Mouse (Mus musculus) heart, embryonic 16.5 days (tissue): Measurements from ENCODE around the gene Bbc3. TPM values are rescaled to one million over a fixed set of nuclear protein-coding genes. Genes with fewer than 3 reads are reported as not detected.

Experiments used
- ATAC-seq: fragments of 200-750 bp; cut with Nextera tagmentation; replicated peaks from 2 replicates; pipeline ENCODE4 v1.8.0; 2017; ENCODE audit warnings: moderate number of reproducible peaks; ENCODE audit not compliant: insufficient read depth, low FRiP score; ENCODE audit errors: extremely low read depth
- H3K27ac ChIP-seq: fragments of 300-500 bp; sonication (generic); 2 replicates; pipeline ENCODE4 v1.5.1; 2014; ENCODE audit warnings: mild to moderate bottlenecking, low read length, control low read depth, moderate library complexity
- H3K27me3 ChIP-seq: fragments of 300-500 bp; sonication (generic); 2 replicates; pipeline ENCODE4 v1.6.1; 2014; ENCODE audit warnings: low read length, mixed read lengths; ENCODE audit not compliant: control insufficient read depth, insufficient read depth
- H3K36me3 ChIP-seq: fragments of 300-500 bp; sonication (generic); 2 replicates; pipeline ENCODE4 v1.6.1; 2014; ENCODE audit not compliant: control insufficient read depth, insufficient read depth
- H3K4me1 ChIP-seq: fragments of 300-500 bp; sonication (generic); 2 replicates; pipeline ENCODE4 v1.6.1; 2014; ENCODE audit warnings: low read length, mixed read lengths; ENCODE audit not compliant: control insufficient read depth, insufficient read depth
- H3K4me2 ChIP-seq: fragments of 300-500 bp; sonication (generic); 2 replicates; pipeline ENCODE4 v1.6.1; 2014; ENCODE audit warnings: low read depth, mild to moderate bottlenecking, control low read depth, low read length
- H3K4me3 ChIP-seq: fragments of 300-500 bp; sonication (generic); 2 replicates; pipeline ENCODE4 v1.5.1; 2014; ENCODE audit warnings: mild to moderate bottlenecking, control low read depth, low read length
- H3K9ac ChIP-seq: fragments of 300-500 bp; sonication (generic); 2 replicates; pipeline ENCODE4 v1.6.1; 2014; ENCODE audit warnings: low read length, control low read depth
- H3K9me3 ChIP-seq: fragments of 300-500 bp; sonication (generic); replicated peaks from 2 replicates; pipeline ENCODE4 v1.6.1; 2016; ENCODE audit warnings: low read length; ENCODE audit not compliant: control insufficient read depth
- WGBS: fragments of 180-500 bp; shearing (Covaris S2); extraction: QIAGEN DNeasy Blood & Tissue Kit; methylation state at CpG from one replicate; pipeline ENCODE4 v1.1.7; 2014; 5-methylcytosine and 5-hydroxymethylcytosine counted together
- polyA plus RNA-seq: library from polyadenylated mRNA; unstranded; fragments of >200 nt; fragmentation: Nextera tagmentation; extraction: Ambion mirVana; gene quantifications from 2 replicates; pipeline ENCODE4 v1.2.1, GENCODE M21; 2015

The Bbc3 gene
- polyA plus RNA-seq, 1 experiment from 2014 or later: 5.7 TPM

- no peak overlapping the region for H3K27ac ChIP-seq
- H3K4me1 ChIP-seq: no peaks in the 10 kb centered on the region
- no peak overlapping the region for H3K4me3 ChIP-seq
- H3K4me2 ChIP-seq: no peak overlapping the region
- ATAC-seq: no peak
- no peaks in the 10 kb centered on the region for H3K27me3 ChIP-seq
- H3K36me3 ChIP-seq: 0 out of 2 replicates have a peak, but pooled peaks cover 3% of the 10 kb centered on the region
- H3K9me3 ChIP-seq: no peaks in the 10 kb centered on the region
- 85% methylated on average over 6 of the region's 6 CpGs for whole genome bisulfite sequencing
- no peak overlapping the region for H3K9ac ChIP-seq
Measured at GRCm38 (mm10) chr7:16320479-16320878, 12.3 kb downstream of the Bbc3 start.

GRCm38 (mm10) chr7:16324661-16325060 lies 16.5 kb downstream of the Bbc3 start:
- Histone ChIP-seq H3K27me3 (no peaks in the 10 kb centered on the region), H3K4me2 (no peak overlapping the region), H3K27ac (no peak overlapping the region), H3K9ac (no peak overlapping the region), H3K9me3 (no peaks in the 10 kb centered on the region), H3K36me3 (peaks cover 17% of the 10 kb centered on the region), H3K4me1 (peaks cover 5% of the 10 kb centered on the region), H3K4me3 (no peak overlapping the region)
- no peak for ATAC-seq
- 83% methylated on average over 7 of the region's 7 CpGs for WGBS

DNA sequence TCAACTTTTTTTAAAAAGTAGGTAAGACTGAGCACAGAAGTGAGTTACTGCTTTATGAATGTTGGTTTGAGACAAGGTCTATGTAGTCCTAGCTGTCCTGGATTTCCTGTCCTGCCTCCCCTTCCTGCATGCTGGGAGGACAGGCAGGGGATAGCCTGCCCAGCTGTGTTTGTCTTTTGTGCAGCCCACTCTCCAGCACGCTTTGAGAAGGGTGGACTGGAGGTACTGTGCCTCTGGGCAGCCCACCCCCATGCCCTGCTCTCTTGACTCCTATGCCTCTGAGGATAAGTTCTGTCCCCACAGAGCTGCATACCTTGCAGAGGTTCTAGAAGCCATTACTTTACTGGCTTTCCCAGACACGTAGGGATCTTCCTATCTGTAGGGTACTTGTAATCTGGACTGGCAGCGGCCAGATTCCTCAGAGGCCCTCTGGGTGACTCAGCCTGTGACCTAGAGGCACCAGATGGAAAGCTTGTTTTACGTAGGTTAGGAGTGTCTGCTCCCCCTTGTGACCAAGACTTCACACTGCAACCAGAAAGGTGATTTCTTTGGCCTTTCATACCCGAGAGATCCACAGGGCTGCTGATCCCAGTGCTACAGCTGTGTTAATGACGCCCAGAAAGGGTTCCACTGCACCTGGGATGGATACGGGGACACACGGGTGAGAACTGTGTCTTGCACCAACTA lies 17.9 kb downstream of the Bbc3 start:
- Histone ChIP-seq H3K4me1 (peaks cover 5% of the 10 kb centered on the region), H3K9me3 (no peaks in the 10 kb centered on the region), H3K4me3 (no peak overlapping the region), H3K27me3 (no peaks in the 10 kb centered on the region), H3K36me3 (peaks cover 27% of the 10 kb centered on the region), H3K4me2 (no peak overlapping the region), H3K27ac (peak overlapping the region; percentile 91), H3K9ac (peak overlapping the region; percentile 65)
- 19% methylated on average over 8 of the region's 8 CpGs for WGBS
- ATAC-seq: peak; percentile 83

GRCm38 (mm10) chr7:16326607-16326971 lies 18.4 kb downstream of the Bbc3 start:
- peak overlapping the region; percentile 91; the same call in 1 of the 2 replicates for H3K27ac ChIP-seq
- peaks cover 27% of the 10 kb centered on the region for H3K36me3 ChIP-seq
- WGBS: 82% methylated on average over 2 of the region's 2 CpGs
- H3K4me3 ChIP-seq: no peak overlapping the region
- no peak for ATAC-seq
- no peaks in the 10 kb centered on the region for H3K27me3 ChIP-seq
- H3K4me2 ChIP-seq: no peak overlapping the region
- H3K9ac ChIP-seq: no peak overlapping the region
- H3K9me3 ChIP-seq: no peaks in the 10 kb centered on the region
- peaks cover 5% of the 10 kb centered on the region for H3K4me1 ChIP-seq

GRCm38 (mm10) chr7:16329146-16329545 lies 21.0 kb downstream of the Bbc3 start:
- H3K36me3 ChIP-seq: peaks cover 31% of the 10 kb centered on the region
- 81% methylated on average over 3 of the region's 3 CpGs for WGBS
- no peaks in the 10 kb centered on the region for H3K9me3 ChIP-seq
- H3K9ac ChIP-seq: no peak overlapping the region
- no peak overlapping the region for H3K27ac ChIP-seq
- no peak overlapping the region for H3K4me2 ChIP-seq
- no peaks in the 10 kb centered on the region for H3K27me3 ChIP-seq
- no peak overlapping the region for H3K4me3 ChIP-seq
- ATAC-seq: no peak
- peaks cover 5% of the 10 kb centered on the region for H3K4me1 ChIP-seq

DNA sequence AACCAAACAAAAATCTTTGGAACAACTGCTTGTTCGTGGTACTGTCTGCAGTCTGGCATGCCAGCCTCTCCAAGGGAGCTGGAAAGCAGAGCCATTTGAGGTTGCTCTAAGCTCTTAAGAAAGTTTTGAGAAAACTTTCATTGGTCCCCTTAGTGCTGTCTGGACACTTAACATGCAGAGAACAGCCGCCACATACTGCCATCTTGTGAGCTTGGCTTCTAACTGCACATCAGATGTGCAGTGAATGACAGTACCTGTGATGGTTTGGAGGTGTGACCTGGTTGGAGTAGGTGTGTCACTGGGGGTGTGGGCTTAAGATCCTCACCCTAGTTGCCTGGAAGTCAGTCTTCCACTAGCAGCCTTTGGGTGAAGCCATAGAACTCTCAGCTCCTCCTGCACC lies 29.5 kb downstream of the Bbc3 start:
- no peak overlapping the region for H3K4me3 ChIP-seq
- no peaks in the 10 kb centered on the region for H3K27me3 ChIP-seq
- peaks cover 21% of the 10 kb centered on the region; the same call in 1 of the 2 replicates for H3K36me3 ChIP-seq
- no peak for ATAC-seq
- H3K4me2 ChIP-seq: no peak overlapping the region
- H3K9ac ChIP-seq: no peak overlapping the region
- no peak overlapping the region for H3K27ac ChIP-seq
- 79% methylated on average over 2 of the region's 2 CpGs for WGBS
- H3K9me3 ChIP-seq: no peaks in the 10 kb centered on the region
- no peaks in the 10 kb centered on the region; the same call in 1 of the 2 replicates for H3K4me1 ChIP-seq

DNA sequence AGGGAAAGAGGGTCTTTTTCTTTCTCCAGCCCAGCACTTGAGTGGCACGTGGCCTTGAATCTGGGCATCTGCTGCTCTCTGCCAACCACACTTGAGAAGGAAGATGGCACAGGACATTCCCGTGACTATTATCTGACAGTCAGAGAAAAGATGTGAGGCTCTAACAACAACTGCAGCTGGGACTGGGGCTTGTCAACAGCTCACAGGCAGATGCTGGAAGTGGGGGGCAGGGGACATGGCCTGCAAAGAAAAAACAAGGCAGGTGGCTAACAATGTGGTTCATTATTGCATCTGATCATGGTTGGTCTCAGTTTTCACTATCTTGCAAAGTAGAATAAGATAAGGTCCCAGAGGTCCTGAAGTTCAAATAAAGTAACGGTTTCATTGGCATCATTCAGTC lies 36.4 kb downstream of the Bbc3 start:
- peaks cover 12% of the 10 kb centered on the region for H3K36me3 ChIP-seq

DNA sequence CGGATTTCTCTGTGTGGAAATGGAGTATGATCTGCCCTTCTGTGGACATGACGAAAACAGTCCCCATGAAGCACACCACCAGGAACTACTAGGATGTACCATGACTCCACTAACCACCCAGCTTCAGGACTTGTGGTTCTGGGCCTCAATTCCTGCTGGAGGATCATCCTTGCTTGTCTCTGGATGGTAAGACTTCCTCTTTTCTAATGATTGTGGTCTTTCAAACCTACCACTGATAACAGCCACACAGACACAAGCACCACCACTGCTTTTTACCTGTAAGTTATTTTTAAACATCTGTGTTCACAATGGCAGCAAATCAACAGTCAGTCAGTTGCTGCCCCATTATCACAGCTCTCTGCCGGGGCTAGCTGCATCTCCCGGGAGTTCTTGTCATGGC lies 37.1 kb downstream of the Bbc3 start:
- H3K4me1 ChIP-seq: peaks cover 16% of the 10 kb centered on the region
- ATAC-seq: no peak
- H3K4me2 ChIP-seq: no peak overlapping the region
- no peak overlapping the region for H3K9ac ChIP-seq
- no peaks in the 10 kb centered on the region for H3K9me3 ChIP-seq
- H3K27me3 ChIP-seq: no peaks in the 10 kb centered on the region
- WGBS: 63% methylated on average over 4 of the region's 4 CpGs
- H3K4me3 ChIP-seq: no peak overlapping the region
- no peak overlapping the region for H3K27ac ChIP-seq
- H3K36me3 ChIP-seq: peaks cover 13% of the 10 kb centered on the region

More for the DNA sequence above, 36.4 kb downstream of the Bbc3 start:
- H3K9me3 ChIP-seq: no peaks in the 10 kb centered on the region
- H3K4me3 ChIP-seq: no peak overlapping the region
- ATAC-seq: no peak
- no peak overlapping the region for H3K27ac ChIP-seq
- H3K27me3 ChIP-seq: no peaks in the 10 kb centered on the region
- H3K4me1 ChIP-seq: peaks cover 9% of the 10 kb centered on the region
- H3K4me2 ChIP-seq: no peak overlapping the region
- 66% methylated on average over 3 of the region's 3 CpGs for WGBS
- no peak overlapping the region for H3K9ac ChIP-seq

DNA sequence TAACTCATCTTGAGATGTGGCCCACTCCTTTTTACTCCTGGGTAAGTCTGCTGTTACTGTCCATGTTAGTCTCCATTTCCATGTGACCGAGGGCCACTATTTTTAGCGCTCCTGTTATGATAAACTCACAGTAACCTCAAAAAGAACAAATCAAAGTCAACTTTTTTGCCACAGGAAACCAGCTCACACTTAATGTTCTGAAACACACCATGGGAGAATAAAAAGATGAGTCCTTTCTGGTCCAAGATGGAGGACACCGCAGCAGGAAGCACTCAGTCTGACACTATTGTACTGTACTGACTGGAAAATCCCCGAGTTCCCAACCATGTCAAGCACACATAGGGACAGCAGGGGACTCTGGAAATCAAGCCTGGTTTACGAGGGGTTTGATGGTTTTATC lies 41.8 kb downstream of the Bbc3 start:
- H3K27ac ChIP-seq: peak overlapping the region; percentile 70
- peaks cover 17% of the 10 kb centered on the region for H3K4me1 ChIP-seq
- 50% methylated on average over 5 of the region's 5 CpGs for WGBS
- H3K36me3 ChIP-seq: peaks cover 21% of the 10 kb centered on the region
- no peak overlapping the region for H3K9ac ChIP-seq
- 0 out of 2 replicates have a peak, but pooled peaks cover 2% of the 10 kb centered on the region for H3K9me3 ChIP-seq
- H3K4me2 ChIP-seq: peak overlapping the region; percentile 10; the same call in 1 of the 2 replicates
- no peak overlapping the region for H3K4me3 ChIP-seq
- H3K27me3 ChIP-seq: no peaks in the 10 kb centered on the region
- 0 out of 2 replicates have a peak, but pooled peaks have one; percentile 41 for ATAC-seq
